Mouse (Mus musculus) lung, postnatal 36 days (tissue): ENCODE data around the gene Zfp410.
"Not testable (repeated sequence)": the region's sequence is repeated elsewhere in the genome, so short reads cannot be mapped to it uniquely, and the experiment has no call there.

Experiments used
- DNase-seq: peaks from one replicate; pipeline ENCODE4 v3.0.0; 2022; ENCODE audit warnings: mixed read lengths

Zfp410 gene

DNA sequence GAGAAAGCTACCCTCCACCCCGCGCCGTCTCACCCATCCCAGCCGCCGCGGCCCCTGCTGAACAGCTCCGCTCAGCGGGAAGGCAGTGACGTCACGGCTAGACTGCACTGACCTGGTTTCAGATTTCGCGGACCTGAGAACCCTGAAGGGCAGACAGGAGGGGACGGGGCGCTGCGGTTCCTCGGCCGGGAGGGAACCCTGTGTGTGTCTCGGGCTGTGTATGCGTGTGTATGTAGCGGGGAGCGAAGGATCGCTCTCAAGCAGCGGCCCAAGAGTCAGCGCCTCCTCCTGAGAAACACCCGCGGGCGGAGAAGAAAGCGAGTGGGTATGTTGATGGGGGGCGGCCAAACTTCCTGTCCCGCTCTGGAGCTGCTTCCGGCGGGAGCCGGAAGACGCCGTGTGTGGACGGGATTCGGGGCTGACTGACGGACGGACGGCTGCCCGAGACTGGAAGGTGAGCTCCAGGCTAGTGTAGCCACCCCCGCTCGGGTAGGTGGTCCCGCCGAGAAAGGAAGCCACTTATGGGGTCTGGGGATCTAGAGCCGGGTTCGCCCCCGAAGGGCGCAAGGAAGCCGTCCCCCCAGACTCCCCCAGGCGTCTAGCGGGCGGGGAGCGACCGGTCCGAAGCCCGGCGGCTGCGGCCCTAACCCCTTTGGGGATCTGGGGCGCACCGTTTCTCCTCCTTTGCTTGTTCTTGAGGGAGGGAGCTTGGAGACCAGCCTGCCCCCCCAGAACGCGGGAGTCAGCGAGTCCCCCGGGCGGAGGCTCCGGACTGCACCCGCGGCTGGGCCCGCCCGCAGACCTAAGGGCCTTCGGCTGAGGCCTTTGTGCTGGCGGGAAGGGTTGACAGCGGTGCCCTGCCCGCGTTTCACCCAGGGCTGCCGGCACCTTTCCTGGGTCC is at the start of gene Zfp410:
Gene Zfp410 (plus strand): TSS at position 132 of the 901 bp plus-strand sequence.
- peak; percentile 91 for DNase-seq

GRCm38 (mm10) chr12:84267264-84267663 is 49.4 kb upstream of the Zfp410 start:
- DNase-seq = no peak

- DNase-seq = no peak
These were observed 43.3 kb upstream of the Zfp410 start for GRCm38 (mm10) chr12:84273366-84273765.

DNA sequence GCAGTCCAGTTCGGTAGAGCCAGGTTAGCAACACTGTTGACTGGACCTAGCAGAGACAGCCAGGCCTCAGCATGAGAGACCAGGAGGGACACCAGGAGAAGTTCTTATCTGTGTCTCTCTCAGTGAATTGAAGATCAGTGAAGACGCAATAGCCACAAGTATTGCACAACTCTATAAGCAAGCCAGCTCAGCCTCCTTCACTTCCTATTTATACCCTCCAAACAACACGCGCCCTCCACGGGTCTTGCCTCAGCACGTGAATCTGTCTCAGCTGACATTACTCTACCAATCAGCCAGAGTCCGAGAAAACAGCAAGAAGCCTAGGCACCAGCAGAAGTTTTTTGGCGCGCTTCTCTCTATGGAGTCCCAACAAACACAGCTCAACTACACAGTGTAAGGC is 41.4 kb upstream of the Zfp410 start:
- DNase-seq = peak; percentile 48

- DNase-seq = no peak
These were observed 40.4 kb upstream of the Zfp410 start for GRCm38 (mm10) chr12:84276288-84276687.

GRCm38 (mm10) chr12:84276799-84277198 is 39.9 kb upstream of the Zfp410 start:
- no peak for DNase-seq

GRCm38 (mm10) chr12:84277832-84278231 is 38.8 kb upstream of the Zfp410 start:
- DNase-seq = no peak

DNA sequence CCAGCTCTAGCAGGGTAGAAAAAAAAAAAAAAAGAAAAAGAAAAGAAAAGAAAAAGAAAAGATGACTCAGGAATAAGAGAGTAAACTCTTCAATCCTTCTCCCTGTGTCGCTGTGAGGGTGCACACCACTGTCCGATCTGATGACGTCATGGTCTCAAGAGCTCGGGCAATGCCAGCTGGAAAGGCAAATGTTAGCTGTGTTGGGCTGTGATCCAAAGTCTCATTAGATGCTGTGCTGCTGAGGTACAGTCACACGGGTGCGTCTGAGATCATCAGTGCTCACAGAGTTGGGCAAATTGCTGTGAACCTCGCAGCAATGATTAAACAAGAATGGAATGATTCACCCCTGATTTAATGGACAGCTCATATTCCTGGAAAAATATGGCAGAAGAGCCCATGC is 37.8 kb upstream of the Zfp410 start:
- DNase-seq = no peak

GRCm38 (mm10) chr12:84284391-84284790 is 32.3 kb upstream of the Zfp410 start:
- no peak for DNase-seq

GRCm38 (mm10) chr12:84284885-84285592 is 31.6 kb upstream of the Zfp410 start, which contains the start of gene Ptgr2:
Gene Ptgr2, plus strand, starts transcription at chr12:84285232.
- DNase-seq = peak; percentile 99

DNA sequence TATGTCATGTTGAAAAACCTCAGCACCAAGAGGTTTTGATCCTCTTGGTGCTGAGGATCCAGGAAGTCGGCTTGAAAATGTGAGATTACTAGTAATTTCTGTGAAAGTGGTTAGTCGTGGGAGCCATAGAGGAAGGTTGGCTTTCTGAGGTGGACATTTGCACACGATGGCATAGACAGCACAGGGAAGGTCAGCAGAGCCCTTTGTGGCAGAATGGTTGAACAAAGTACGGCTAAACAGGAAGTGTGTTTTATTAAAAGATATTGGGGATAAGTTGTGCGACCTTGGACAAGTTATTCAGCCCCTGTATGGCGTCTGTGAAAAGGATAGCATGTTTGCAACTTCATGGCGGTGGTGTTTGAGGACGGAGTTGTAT is 31.1 kb upstream of the Zfp410 start:
- no peak for DNase-seq

DNA sequence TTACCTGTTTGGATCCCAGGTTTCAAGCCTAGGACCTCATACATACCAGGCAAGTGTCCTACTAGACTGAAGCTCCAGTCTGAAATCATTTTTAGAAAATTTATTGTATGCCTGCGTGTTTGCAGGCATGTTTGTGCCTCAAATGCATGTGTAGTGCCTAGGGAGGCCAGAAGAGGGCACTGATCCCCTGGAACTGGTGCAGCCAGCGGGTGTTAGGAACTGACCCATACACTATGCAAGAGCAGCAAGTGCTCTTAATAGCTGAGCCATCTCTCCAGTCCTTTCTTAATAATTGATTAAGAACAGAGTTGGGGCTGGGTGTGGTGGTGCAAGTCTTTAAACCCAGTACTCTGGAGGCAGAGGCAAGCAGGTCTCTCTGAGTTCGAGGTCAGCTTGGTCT is 28.2 kb upstream of the Zfp410 start:
- peak; percentile 79 for DNase-seq

GRCm38 (mm10) chr12:84297851-84298250 is 18.8 kb upstream of the Zfp410 start:
- no peak for DNase-seq

DNA sequence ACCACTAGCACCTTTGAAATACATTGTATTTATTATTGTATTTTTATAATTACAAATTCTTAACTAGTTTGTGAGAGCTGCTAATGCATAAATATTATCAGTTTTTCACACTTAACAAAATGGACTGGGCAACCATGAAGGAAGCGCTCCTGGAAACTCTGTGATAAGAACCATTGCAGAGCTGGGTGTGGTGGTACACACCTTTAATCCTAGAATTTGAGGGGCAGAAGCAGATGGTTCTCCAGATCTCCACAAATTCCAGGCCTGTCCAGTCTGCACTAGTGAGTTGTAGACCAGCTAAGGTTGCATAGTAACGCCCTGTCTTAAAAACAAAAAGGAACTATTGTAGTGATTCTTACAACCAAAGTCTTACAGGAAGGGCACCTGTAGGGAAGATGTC is 17.4 kb upstream of the Zfp410 start:
- DNase-seq = no peak

DNA sequence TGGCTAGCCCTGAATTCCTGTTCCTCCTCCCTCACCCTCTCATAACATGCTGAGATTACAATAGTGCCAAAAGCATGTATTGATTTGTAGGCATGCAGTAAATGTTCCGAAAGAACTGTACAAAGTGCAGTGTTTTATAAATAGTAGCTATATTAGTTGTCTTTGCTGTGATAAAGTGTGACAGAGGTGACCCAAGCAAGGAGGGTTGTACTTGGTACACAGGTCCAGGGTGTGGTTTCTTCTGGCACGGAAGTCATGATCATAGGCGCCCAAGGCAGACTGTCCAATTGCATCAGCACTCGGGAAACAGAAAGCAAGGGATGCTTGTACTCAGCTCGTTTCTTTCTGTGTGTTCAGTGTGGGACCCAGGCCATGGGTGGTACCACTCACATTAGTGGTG is 12.6 kb upstream of the Zfp410 start:
- DNase-seq = no peak

GRCm38 (mm10) chr12:84304554-84304953 is 12.1 kb upstream of the Zfp410 start:
- DNase-seq = no peak

DNA sequence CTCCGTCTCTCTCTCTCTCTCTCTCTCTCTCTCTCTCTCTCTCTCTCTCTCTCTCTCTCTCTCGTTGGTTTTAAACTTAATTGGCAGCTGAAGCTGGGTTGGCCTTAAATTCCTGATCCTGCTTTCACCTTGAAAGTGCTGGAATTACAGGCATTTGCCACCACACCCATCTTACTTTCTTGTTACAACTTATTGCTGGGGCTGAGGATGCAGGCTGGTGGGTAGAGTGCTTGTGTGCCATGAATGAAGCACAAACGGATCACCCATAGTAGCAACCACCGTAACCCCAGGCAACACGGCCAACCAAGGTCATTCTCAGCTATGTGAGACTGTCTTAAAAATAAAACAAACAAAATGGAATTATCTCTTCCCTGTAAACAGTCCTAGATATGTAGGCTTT is 5.3 kb upstream of the Zfp410 start:
- DNase-seq = no peak

DNA sequence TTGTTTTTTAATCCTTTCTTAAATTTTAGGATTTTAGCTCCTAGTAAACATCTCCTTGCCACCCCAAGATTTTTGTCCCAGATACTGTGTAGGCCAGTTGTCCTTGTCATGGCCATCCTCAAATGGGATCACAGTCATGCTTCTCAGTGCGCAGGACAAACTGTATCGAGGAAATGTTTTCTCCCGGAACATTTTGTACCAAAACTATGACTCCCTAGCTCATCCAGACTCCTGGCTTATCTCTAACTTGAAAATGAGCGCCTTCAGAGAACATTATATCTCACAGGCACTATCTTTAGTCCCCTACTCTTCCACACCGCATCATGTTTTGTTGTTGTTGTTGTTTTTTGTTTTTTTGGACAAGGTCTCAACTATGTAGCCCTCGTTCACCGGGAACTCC is 646 bp upstream of the Zfp410 start:
- peak; percentile 2 for DNase-seq

DNA sequence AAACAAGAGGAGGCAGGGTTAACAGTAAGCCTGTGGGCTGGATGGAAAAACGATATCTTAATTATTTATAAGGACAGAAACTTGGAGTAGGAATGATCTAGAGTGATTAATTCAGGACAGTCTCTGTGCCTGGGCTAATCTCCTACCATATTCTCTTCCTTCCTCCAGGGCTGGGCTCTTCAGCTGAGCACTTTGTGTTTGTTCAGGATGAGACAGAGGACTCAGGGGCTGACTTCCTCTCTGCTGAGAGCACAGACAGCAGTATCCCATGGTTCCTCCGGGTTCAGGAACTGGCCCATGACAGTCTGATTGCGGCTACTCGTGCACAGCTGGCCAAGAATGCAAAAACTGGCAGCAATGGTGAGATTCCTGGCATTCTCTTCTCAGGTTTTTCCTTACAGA is 10.5 kb downstream of the Zfp410 start:
- peak; percentile 31 for DNase-seq

DNA sequence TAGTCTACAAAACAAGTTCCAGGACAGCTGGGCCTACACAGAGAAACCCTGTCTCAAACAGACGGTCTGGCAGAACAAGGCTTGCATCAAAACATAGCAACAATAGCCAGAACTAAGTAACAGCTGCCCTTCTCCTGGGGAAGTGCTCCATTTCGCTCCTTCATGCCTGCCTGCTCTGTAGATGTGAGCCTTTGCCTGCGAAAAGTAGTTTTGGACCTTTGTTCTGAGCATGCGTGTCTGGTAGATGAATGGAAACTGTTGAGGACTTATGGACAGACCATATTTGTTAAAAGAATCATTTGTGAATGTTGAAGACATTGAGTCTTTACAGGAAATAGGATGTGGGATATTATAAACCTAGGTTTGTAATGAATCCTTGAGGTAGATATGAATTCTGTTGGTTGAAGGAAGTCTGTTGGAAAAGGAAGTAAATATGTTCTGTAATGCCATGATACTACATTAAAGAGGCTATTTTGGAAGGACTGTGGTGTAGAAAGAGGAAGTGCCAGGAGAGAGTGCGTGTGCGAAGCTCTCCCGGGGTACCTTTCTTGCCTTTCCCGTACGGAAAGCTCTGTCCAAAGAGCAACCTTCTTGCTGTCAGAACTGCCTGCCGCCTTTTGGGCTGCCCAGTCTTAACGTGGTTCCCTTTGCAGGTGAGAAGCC is 20.4 kb downstream of the Zfp410 start:
- no peak for DNase-seq

DNA sequence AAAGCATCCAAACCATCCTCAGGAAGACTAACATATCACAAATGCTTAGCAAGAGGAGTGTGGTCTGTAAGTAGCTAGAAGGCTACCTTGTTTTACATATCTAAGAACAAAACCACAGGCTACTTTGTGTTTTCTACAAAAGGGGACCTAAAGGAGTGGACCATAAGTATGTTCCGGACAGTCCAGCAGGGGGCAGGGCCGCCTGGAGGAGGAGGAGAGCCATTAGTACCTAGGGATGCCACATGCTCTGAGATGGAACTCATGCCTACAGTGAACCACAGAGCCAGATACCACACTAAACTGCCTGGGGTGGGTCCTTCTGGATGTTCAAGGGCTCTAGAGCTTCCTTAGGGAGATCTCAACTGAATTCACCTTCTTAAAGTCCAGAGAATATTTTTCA is 30.5 kb downstream of the Zfp410 start:
- DNase-seq = peak; percentile 59

- not testable (repeated sequence) for DNase-seq
These were observed 42.0 kb downstream of the Zfp410 start for GRCm38 (mm10) chr12:84358699-84359098.
